Mouse (Mus musculus) left cerebral cortex, postnatal 14 days (tissue): ENCODE results near the gene Eva1c. TPM values are rescaled to one million over a fixed set of nuclear protein-coding genes. Genes with fewer than 3 reads are reported as not detected.
A peak's percentile ranks its signal among the peaks of the same experiment; 100 is the strongest.

Experiments
- DNase-seq, 2 experiments: peaks; one replicate each; pipeline ENCODE4 v3.0.0; 2021 to 2022; ENCODE audit warnings: low spot score in 2 of 2, mixed read lengths in 1 of 2
- intact Hi-C: fragments of 180-260 bp; cut with DNase I; formaldehyde crosslinking; loops from one replicate; pipeline ENCODE4 v1.15.1; 2025
- total RNA-seq, 2 experiments: library from RNA; stranded (reverse); gene quantifications; 2 replicates each; pipeline ENCODE4 v1.2.3; 2021

The Eva1c gene
- total RNA-seq, 2 experiments from 2014 or later = 1.6 to 2.1 TPM

DNA sequence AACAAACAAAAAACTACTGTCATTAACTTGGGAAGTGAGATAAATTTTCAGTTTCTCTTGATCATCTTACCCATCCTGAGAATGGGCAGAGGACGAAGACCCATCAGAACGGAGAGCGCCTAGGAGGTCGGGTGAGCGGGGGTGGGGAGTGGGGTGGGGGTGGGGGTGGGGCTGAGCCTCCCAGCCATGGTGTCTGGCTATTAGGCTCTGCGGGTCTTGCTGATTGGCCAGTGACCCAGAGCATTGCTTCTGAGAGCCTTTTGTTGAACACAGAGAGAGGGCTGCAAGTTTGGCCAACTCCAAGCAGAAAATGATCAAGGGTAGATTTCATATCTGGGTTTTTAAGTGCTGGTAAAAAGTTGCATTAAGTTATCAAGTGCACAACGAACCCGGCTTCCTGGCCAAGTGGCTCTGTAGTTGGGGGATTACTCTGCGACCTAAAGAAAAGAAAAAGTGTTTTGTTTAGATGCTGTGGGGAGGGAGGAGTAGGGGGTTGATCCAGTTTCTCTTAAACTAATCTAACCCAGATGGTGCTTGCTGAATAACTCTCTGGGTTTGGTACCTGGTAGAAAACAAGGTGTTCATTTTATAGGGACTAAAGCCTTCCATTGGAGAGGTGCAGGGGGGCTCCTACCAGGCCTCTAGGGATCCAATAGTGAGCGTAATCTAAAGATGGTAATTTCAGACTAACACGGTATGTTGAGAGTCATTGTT, 25.3 kb downstream of the Eva1c start:
- intact Hi-C loops = no loop called here
- no peak for DNase-seq

GRCm38 (mm10) chr16:90856552-90857200, 30.2 kb downstream of the Eva1c start:
- DNase-seq = no peak
- intact Hi-C loops = no loop called here

DNA sequence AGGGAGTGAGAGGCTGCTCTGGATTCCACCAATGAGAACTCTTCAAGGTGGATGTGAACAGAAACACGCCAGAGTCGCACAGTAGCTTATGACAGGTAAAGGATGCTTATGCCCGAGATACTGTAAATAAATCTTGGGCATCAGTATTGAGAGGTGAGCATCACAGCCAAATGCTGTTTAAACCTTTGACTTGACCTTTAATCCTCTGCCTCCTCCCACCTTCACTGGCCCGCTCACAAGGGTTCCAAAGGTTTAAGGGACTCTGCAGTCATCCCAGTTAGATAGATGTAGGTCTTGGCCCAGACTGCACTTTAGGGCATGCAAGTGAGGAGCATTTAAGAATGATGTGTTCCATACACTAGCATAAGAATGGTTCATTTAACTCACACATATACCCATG, 31.7 kb downstream of the Eva1c start:
- no peak for DNase-seq
- intact Hi-C loops = no loop called here

GRCm38 (mm10) chr16:90863036-90863435, 36.5 kb downstream of the Eva1c start:
- intact Hi-C loops = no loop called here
- no peak for DNase-seq

GRCm38 (mm10) chr16:90863468-90864046, 37.0 kb downstream of the Eva1c start:
- intact Hi-C loops = no loop called here
- no peak for DNase-seq

DNA sequence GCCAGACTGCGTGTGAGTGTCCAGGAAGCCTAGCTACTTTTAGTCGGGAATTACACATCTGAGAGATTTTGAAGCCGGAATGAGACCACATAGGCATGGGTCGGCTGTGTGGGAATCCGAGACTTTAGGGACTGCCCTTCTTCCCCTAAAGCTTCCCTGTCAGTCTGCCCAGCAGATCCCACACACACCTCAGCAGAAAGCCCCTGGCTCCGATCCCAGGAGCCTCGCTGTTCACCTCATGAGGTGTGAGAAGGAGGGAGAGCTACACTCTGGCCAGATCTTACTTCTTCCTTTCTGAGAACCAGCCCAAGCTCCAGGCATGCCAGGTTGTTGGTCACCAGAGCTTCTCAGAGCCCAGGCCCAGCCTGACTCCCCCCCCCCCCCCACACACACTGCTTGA, 38.2 kb downstream of the Eva1c start:
- no peak for DNase-seq
- intact Hi-C loops = no loop called here

DNA sequence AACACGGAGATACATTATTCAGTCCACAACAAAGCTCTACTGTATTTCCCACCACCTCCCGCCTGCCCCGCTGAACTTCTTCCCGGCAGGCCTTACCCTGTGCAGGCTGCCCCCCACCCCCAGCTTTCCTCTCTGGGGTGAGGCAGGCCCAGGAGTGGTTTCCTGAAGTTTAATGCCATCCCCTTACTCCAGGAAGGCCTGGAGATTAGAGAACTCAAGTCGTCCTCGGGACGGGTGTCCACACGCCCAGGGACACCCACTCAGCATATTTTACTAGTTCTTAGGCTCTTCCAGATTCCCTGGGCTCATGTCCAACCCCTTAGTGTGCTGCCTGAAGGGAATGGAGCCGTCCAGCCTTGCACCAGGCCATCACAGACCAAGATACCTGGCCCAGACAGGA, 39.1 kb downstream of the Eva1c start:
- intact Hi-C loops = no loop called here
- DNase-seq = no peak

DNA sequence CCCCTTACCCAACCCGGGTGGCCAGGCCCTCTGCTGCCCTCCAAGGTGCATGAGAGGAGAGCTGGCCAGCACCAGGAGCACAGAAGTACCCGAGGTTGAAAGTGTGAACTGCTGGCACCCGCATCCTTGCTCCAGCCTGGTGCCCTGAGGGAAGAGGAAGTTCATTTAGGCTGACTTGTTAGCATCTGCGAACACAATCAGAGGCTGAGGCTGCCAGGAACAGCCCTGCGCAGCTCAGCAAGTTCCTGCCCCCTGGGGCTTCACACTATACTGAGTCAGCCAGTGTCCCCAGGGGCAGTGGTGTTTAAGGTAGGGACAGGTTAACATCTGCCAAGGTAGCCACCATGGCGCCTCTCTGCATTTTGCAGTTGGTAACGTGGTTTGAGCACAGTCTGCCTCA, 41.6 kb downstream of the Eva1c start:
- no peak for DNase-seq
- intact Hi-C loops = no loop called here

DNA sequence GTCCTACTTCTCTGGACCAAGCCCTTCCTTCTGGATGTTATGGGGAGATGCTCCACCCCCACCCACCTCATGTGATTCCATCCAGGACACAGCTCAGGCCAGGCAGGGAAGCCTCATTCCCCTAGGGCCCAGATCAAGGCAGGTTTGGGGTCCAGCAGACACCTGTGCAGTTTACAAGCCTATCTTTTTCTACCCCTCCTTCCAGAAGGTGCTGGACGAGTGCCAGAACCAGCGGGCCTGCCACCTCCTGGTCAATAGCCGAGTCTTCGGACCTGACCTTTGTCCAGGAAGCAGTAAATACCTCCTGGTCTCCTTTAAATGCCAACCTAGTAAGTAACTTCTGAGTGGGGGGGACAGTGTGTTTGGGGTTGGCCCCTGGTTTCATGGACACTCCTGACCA, 42.8 kb downstream of the Eva1c start:
- intact Hi-C loops = no loop called here
- DNase-seq = no peak

GRCm38 (mm10) chr16:90872936-90873335, 46.4 kb downstream of the Eva1c start:
- intact Hi-C loops = no loop called here
- DNase-seq = no peak

GRCm38 (mm10) chr16:90874536-90874935, 48.0 kb downstream of the Eva1c start:
- intact Hi-C loops = no loop called here
- no peak for DNase-seq

DNA sequence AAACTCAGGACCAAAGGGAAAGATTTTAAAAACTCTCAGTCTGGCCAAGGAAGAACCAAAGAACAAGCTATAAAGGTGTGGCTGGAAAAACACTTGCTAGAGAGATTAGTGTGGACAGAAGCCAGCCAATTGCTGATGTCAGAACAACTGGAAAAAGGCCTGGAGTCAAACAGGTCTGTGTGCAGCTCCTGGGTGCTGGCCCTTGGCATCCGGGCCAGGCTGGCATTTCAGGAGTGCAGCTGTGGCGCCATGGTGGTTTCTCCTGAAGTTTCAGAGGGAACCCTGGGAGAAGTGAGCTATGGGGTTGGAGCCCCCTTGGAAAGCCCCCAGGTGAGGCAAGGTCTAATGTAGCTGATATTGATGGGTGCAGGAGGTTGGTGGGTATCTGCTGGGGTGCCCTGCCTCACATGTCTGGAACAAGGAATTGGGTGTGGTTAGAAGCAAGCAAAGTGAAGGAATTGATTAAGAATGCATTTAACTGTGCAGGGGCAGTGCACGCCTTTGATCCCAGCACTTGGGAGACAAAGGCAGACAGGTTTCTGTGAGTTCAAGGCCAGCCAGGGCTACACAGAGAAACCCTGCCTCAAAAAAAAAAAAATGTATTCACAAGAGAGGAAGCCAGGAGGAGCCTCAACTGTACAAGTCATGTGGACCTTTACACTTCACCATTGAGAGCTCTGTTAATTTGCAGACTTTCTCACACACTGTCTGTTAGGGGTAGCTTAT, 51.8 kb downstream of the Eva1c start:
- no peak for DNase-seq
- intact Hi-C loops = no loop called here

GRCm38 (mm10) chr16:90882501-90882977, 56.0 kb downstream of the Eva1c start:
- no peak for DNase-seq
- intact Hi-C loops = no loop called here

- intact Hi-C loops = no loop called here
These were observed 58.8 kb downstream of the Eva1c start for GRCm38 (mm10) chr16:90885351-90885750.

GRCm38 (mm10) chr16:90885781-90886565, 59.5 kb downstream of the Eva1c start:
- intact Hi-C loops = no loop called here
- no peak for DNase-seq

More at GRCm38 (mm10) chr16:90885351-90885750, 58.8 kb downstream of the Eva1c start:
- DNase-seq = no peak

- intact Hi-C loops = no loop called here
- no peak for DNase-seq
These were observed 64.2 kb downstream of the Eva1c start for GRCm38 (mm10) chr16:90890683-90891082.

DNA sequence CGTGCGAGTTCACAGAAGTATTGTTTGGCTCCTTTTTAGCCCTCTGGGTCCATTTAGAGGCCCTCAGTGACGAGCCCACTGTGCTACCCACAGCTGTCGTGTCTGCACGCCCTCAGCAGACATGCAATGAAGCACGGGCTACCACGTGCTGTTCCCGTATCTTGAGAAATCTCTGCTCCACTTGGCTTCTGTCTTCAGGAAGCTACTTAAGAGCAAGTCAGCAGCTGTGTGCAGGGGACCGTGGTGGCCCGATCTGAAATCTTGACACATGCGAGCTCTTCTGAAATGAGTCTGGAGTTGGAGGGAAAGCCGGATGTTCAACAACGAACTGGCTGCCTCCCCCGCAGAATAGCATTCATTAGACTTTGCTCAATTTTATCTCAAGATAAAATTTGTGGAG, 65.1 kb downstream of the Eva1c start:
- intact Hi-C loops = no loop called here

GRCm38 (mm10) chr16:90892081-90892480, 65.6 kb downstream of the Eva1c start:
- intact Hi-C loops = no loop called here
- DNase-seq = peak in 1 of 2 experiments; percentile 33

More for the DNA sequence above, 65.1 kb downstream of the Eva1c start:
- DNase-seq = peak in 1 of 2 experiments; percentile 23

DNA sequence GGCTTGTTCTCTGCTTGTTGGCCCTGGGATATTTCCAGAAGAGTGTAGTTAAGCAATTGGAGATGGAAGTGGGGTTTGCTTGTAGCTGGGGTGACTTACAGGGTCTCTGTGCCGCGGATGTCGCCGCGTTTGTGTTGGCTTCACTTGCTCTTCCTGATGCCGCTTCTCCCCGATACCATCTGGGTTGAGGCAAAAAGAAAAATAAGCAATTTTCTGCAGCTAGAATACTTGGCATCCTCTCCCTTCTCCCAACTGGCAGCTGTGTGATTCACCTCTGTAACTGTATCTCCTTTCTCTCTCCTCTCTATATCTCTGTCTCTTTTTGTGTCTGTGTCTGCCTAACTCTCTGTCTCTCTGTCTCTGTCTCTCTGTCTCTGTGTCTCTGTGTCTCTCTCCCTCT, 66.5 kb downstream of the Eva1c start:
- no peak for DNase-seq
- intact Hi-C loops = no loop called here
